Mouse (Mus musculus) heart, postnatal 0 days (tissue): ENCODE results near the gene Nceh1. TPM values are rescaled to one million over a fixed set of nuclear protein-coding genes. Genes with fewer than 3 reads are reported as not detected.
A peak's percentile ranks its signal among the peaks of the same experiment; 100 is the strongest.
"Not testable (repeated sequence)": the region's sequence is repeated elsewhere in the genome, so short reads cannot be mapped to it uniquely, and the experiment has no call there.

Source experiments
- ATAC-seq: fragments of 200-750 bp; cut with Nextera tagmentation; 2 replicates; pipeline ENCODE4 v1.8.0; 2017; ENCODE audit warnings: low read depth, moderate number of reproducible peaks, moderate library complexity; ENCODE audit not compliant: insufficient read depth
- DNase-seq: peaks from one replicate; pipeline ENCODE4 v3.0.0-alpha.2; 2016; ENCODE audit warnings: low spot score
- H3K27ac ChIP-seq: fragments of 300-500 bp; sonication (generic); 2 replicates; pipeline ENCODE4 v1.5.1; 2014; ENCODE audit warnings: low read depth, mild to moderate bottlenecking
- H3K27me3 ChIP-seq: fragments of 300-500 bp; sonication (generic); 2 replicates; pipeline ENCODE4 v1.6.1; 2014; ENCODE audit warnings: low read length, mixed read lengths; ENCODE audit not compliant: control insufficient read depth, insufficient read depth
- H3K36me3 ChIP-seq: fragments of 300-500 bp; sonication (generic); replicated peaks from 2 replicates; pipeline ENCODE4 v1.6.1; 2014; ENCODE audit warnings: low read length, mixed read lengths; ENCODE audit not compliant: control insufficient read depth, insufficient read depth
- H3K4me1 ChIP-seq: fragments of 300-500 bp; sonication (generic); 2 replicates; pipeline ENCODE4 v1.6.1; 2014; ENCODE audit warnings: antibody characterized with exemption; ENCODE audit not compliant: control insufficient read depth, insufficient read depth
- H3K4me2 ChIP-seq: fragments of 300-500 bp; sonication (generic); 2 replicates; pipeline ENCODE4 v1.6.1; 2014; ENCODE audit warnings: low read depth, mild to moderate bottlenecking, low read length, moderate library complexity
- H3K4me3 ChIP-seq: fragments of 300-500 bp; sonication (generic); 2 replicates; pipeline ENCODE4 v1.5.1; 2014; ENCODE audit warnings: low read depth, low read length
- H3K9ac ChIP-seq: fragments of 300-500 bp; sonication (generic); replicated peaks from 2 replicates; pipeline ENCODE4 v1.6.1; 2014; ENCODE audit warnings: low read depth, low read length, mixed read lengths
- H3K9me3 ChIP-seq: fragments of 300-500 bp; sonication (generic); replicated peaks from 2 replicates; pipeline ENCODE4 v1.6.1; 2016; ENCODE audit warnings: low read length; ENCODE audit not compliant: control insufficient read depth
- CTCF ChIP-seq: IDR thresholded peaks from 2 replicates; pipeline ENCODE4 v1.5.1; 2016; ENCODE audit warnings: antibody characterized with exemption, control low read depth, low read depth
- EP300 ChIP-seq: IDR thresholded peaks from 2 replicates; pipeline ENCODE4 v1.6.1; 2016; ENCODE audit warnings: antibody characterized with exemption, low read depth
- WGBS: fragments of 180-500 bp; shearing (Covaris S2); extraction: QIAGEN DNeasy Blood & Tissue Kit; methylation state at CpG from one replicate; pipeline ENCODE4 v1.1.7; 2014; 5-methylcytosine and 5-hydroxymethylcytosine counted together
- polyA plus RNA-seq: library from polyadenylated mRNA; unstranded; fragments of >200 nt; fragmentation: Nextera tagmentation; extraction: Ambion mirVana; gene quantifications from 2 replicates; pipeline ENCODE4 v1.2.1, GENCODE M21; 2015
- total RNA-seq: library from RNA; depleted of rRNA; stranded (reverse); fragments of >200 nt; gene quantifications from 2 replicates; pipeline ENCODE4 v1.2.3, GENCODE M21; 2014; ENCODE audit warnings: low replicate concordance

Nceh1 gene
- total and polyA plus RNA-seq, 2 experiments from 2014 or later, result 67.7 to 81.0 TPM

- no peak overlapping the region for H3K9ac ChIP-seq
- no peak for DNase-seq
- no peak overlapping the region for H3K27ac ChIP-seq
- no peak for TF ChIP-seq EP300
- TF ChIP-seq CTCF, result no peak
- H3K9me3 ChIP-seq, result no peaks in the 10 kb centered on the region
- H3K4me1 ChIP-seq, result no peaks in the 10 kb centered on the region
- WGBS, result 62% methylated on average over 4 of the region's 4 CpGs
- no peaks in the 10 kb centered on the region for H3K36me3 ChIP-seq
- no peak overlapping the region for H3K4me3 ChIP-seq
- no peaks in the 10 kb centered on the region for H3K27me3 ChIP-seq
- no peak overlapping the region for H3K4me2 ChIP-seq
- no peak for ATAC-seq
Measured at GRCm38 (mm10) chr3:27267887-27268286, 85.1 kb downstream of the Nceh1 start.

GRCm38 (mm10) chr3:27269151-27269550 is 86.4 kb downstream of the Nceh1 start:
- Histone ChIP-seq H3K4me2 (no peak overlapping the region), H3K27me3 (no peaks in the 10 kb centered on the region), H3K27ac (no peak overlapping the region; the same call in 1 of the 2 replicates), H3K4me1 (no peaks in the 10 kb centered on the region), H3K9ac (no peak overlapping the region), H3K4me3 (no peak overlapping the region), H3K9me3 (no peaks in the 10 kb centered on the region), H3K36me3 (no peaks in the 10 kb centered on the region)
- no peak for TF ChIP-seq CTCF
- WGBS, result 52% methylated on average over 4 of the region's 4 CpGs
- no peak for DNase-seq
- no peak for ATAC-seq

GRCm38 (mm10) chr3:27270160-27270962 is 87.6 kb downstream of the Nceh1 start:
- TF ChIP-seq EP300 (peak; percentile 49; the same call in 1 of the 2 replicates), CTCF (peak; percentile 39)
- H3K36me3 ChIP-seq, result no peaks in the 10 kb centered on the region
- no peaks in the 10 kb centered on the region for H3K4me1 ChIP-seq
- H3K27me3 ChIP-seq, result no peaks in the 10 kb centered on the region
- 36% methylated on average over 11 of the region's 11 CpGs for WGBS
- H3K4me3 ChIP-seq, result no peak overlapping the region
- ATAC-seq, result peak; percentile 76
- no peak overlapping the region for H3K9ac ChIP-seq
- peak overlapping the region; percentile 70 for H3K27ac ChIP-seq
- DNase-seq, result peak; percentile 76
- H3K9me3 ChIP-seq, result no peaks in the 10 kb centered on the region
- no peak overlapping the region for H3K4me2 ChIP-seq

GRCm38 (mm10) chr3:27272926-27273745 is 90.4 kb downstream of the Nceh1 start:
- H3K27me3 ChIP-seq, result no peaks in the 10 kb centered on the region
- no peak for ATAC-seq
- H3K9me3 ChIP-seq, result no peaks in the 10 kb centered on the region
- H3K27ac ChIP-seq, result no peak overlapping the region; the same call in 1 of the 2 replicates
- DNase-seq, result no peak
- no peaks in the 10 kb centered on the region for H3K36me3 ChIP-seq
- H3K4me2 ChIP-seq, result no peak overlapping the region
- H3K4me1 ChIP-seq, result no peaks in the 10 kb centered on the region
- no peak overlapping the region for H3K9ac ChIP-seq
- WGBS, result 50% methylated on average over 7 of the region's 7 CpGs
- no peak overlapping the region for H3K4me3 ChIP-seq
- TF ChIP-seq EP300 (no peak), CTCF (no peak)

- not testable (repeated sequence) for H3K4me3 ChIP-seq, H3K36me3 ChIP-seq, H3K4me2 ChIP-seq, DNase-seq, H3K27me3 ChIP-seq, H3K27ac ChIP-seq, ATAC-seq, H3K9me3 ChIP-seq, H3K9ac ChIP-seq
- WGBS, result 96% methylated on average over 14 of the region's 14 CpGs
- H3K4me1 ChIP-seq, result peaks cover 11% of the 10 kb centered on the region; the same call in 1 of the 2 replicates
Measured at GRCm38 (mm10) chr3:27279286-27279925, 96.6 kb downstream of the Nceh1 start.
